Mouse (Mus musculus): Measurements from ENCODE around the gene Acer3. TPM values are rescaled to one million over a fixed set of nuclear protein-coding genes. Genes with fewer than 3 reads are reported as not detected.
A peak's percentile ranks its signal among the peaks of the same experiment; 100 is the strongest.

The Acer3 gene
- polyA plus RNA-seq, 1 experiment, result 4.2 TPM

- TF ChIP-seq POLR2A (IDR thresholded peaks at IDR 0.05; ENCODE audit: low read depth, low read length), result no peak
- no peak for TF ChIP-seq CTCF (IDR thresholded peaks at IDR 0.05; ENCODE audit: extremely low read depth, insufficient read length, insufficient replicate concordance, low read depth, low read length)
- Histone ChIP-seq H3K36me3 (ENCODE audit: control insufficient read depth, insufficient read depth, low read length) (peaks cover 2% of the 10 kb centered on the region; the same call in 1 of the 2 replicates), H3K4me1 (ENCODE audit: control insufficient read depth, insufficient read depth, insufficient read length, low read length) (peaks cover 25% of the 10 kb centered on the region; the same call in 1 of the 2 replicates), H3K27me3 (ENCODE audit: control insufficient read depth, insufficient read depth, low read length) (no peaks in the 10 kb centered on the region), H3K27ac (ENCODE audit: insufficient read depth, low read depth, low read length) (no peak overlapping the region), H3K4me3 (ENCODE audit: low read depth, low read length) (no peak overlapping the region)
- 75% methylated on average over 1 of the region's 1 CpGs for WGBS
Measured at GRCm38 (mm10) chr7:98358016-98358415, 37.0 kb upstream of the Acer3 start.

GRCm38 (mm10) chr7:98357324-98357723, 36.3 kb upstream of the Acer3 start:
- peaks cover 22% of the 10 kb centered on the region for H3K4me1 ChIP-seq (ENCODE audit: control insufficient read depth, insufficient read depth, insufficient read length, low read length)
- H3K36me3 ChIP-seq (ENCODE audit: control insufficient read depth, insufficient read depth, low read length), result peaks cover 7% of the 10 kb centered on the region
- WGBS, result 76% methylated on average over 5 of the region's 5 CpGs
- H3K27ac ChIP-seq (ENCODE audit: insufficient read depth, low read depth, low read length), result no peak overlapping the region
- TF ChIP-seq POLR2A (IDR thresholded peaks at IDR 0.05; ENCODE audit: low read depth, low read length) (no peak), CTCF (IDR thresholded peaks at IDR 0.05; ENCODE audit: extremely low read depth, insufficient read length, insufficient replicate concordance, low read depth, low read length) (no peak)
- no peak overlapping the region for H3K4me3 ChIP-seq (ENCODE audit: low read depth, low read length)
- no peaks in the 10 kb centered on the region for H3K27me3 ChIP-seq (ENCODE audit: control insufficient read depth, insufficient read depth, low read length)

GRCm38 (mm10) chr7:98354921-98355310, 33.9 kb upstream of the Acer3 start:
- WGBS, result 22% methylated on average over 4 of the region's 4 CpGs
- H3K4me1 ChIP-seq (ENCODE audit: control insufficient read depth, insufficient read depth, insufficient read length, low read length), result peaks cover 26% of the 10 kb centered on the region
- H3K27ac ChIP-seq (ENCODE audit: insufficient read depth, low read depth, low read length), result peak overlapping the region; percentile 2; the same call in 1 of the 2 replicates

GRCm38 (mm10) chr7:98354160-98354920, 33.3 kb upstream of the Acer3 start:
- H3K27ac ChIP-seq (ENCODE audit: insufficient read depth, low read depth, low read length), result no peak overlapping the region
- WGBS, result 60% methylated on average over 12 of the region's 12 CpGs

More at GRCm38 (mm10) chr7:98354921-98355310, 33.9 kb upstream of the Acer3 start:
- TF ChIP-seq POLR2A (IDR thresholded peaks at IDR 0.05; ENCODE audit: low read depth, low read length) (no peak), CTCF (IDR thresholded peaks at IDR 0.05; ENCODE audit: extremely low read depth, insufficient read length, insufficient replicate concordance, low read depth, low read length) (no peak)
- no peak overlapping the region for H3K4me3 ChIP-seq (ENCODE audit: low read depth, low read length)
- no peaks in the 10 kb centered on the region for H3K27me3 ChIP-seq (ENCODE audit: control insufficient read depth, insufficient read depth, low read length)
- H3K36me3 ChIP-seq (ENCODE audit: control insufficient read depth, insufficient read depth, low read length), result peaks cover 23% of the 10 kb centered on the region

GRCm38 (mm10) chr7:98353616-98354015, 32.6 kb upstream of the Acer3 start:
- H3K27ac ChIP-seq (ENCODE audit: insufficient read depth, low read depth, low read length), result no peak overlapping the region
- no peak overlapping the region for H3K4me3 ChIP-seq (ENCODE audit: low read depth, low read length)
- 88% methylated on average over 5 of the region's 5 CpGs for WGBS
- peaks cover 21% of the 10 kb centered on the region for H3K4me1 ChIP-seq (ENCODE audit: control insufficient read depth, insufficient read depth, insufficient read length, low read length)
- TF ChIP-seq CTCF (IDR thresholded peaks at IDR 0.05; ENCODE audit: extremely low read depth, insufficient read length, insufficient replicate concordance, low read depth, low read length), result no peak
- no peak for TF ChIP-seq POLR2A (IDR thresholded peaks at IDR 0.05; ENCODE audit: low read depth, low read length)
- peaks cover 23% of the 10 kb centered on the region for H3K36me3 ChIP-seq (ENCODE audit: control insufficient read depth, insufficient read depth, low read length)
- no peaks in the 10 kb centered on the region for H3K27me3 ChIP-seq (ENCODE audit: control insufficient read depth, insufficient read depth, low read length)

More at GRCm38 (mm10) chr7:98354160-98354920, 33.3 kb upstream of the Acer3 start:
- TF ChIP-seq POLR2A (IDR thresholded peaks at IDR 0.05; ENCODE audit: low read depth, low read length), result no peak
- TF ChIP-seq CTCF (IDR thresholded peaks at IDR 0.05; ENCODE audit: extremely low read depth, insufficient read length, insufficient replicate concordance, low read depth, low read length), result no peak
- no peaks in the 10 kb centered on the region for H3K27me3 ChIP-seq (ENCODE audit: control insufficient read depth, insufficient read depth, low read length)
- H3K4me1 ChIP-seq (ENCODE audit: control insufficient read depth, insufficient read depth, insufficient read length, low read length), result peaks cover 26% of the 10 kb centered on the region
- H3K4me3 ChIP-seq (ENCODE audit: low read depth, low read length), result no peak overlapping the region
- peaks cover 23% of the 10 kb centered on the region for H3K36me3 ChIP-seq (ENCODE audit: control insufficient read depth, insufficient read depth, low read length)

GRCm38 (mm10) chr7:98351523-98351922, 30.5 kb upstream of the Acer3 start:
- no peak overlapping the region for H3K27ac ChIP-seq (ENCODE audit: insufficient read depth, low read depth, low read length)
- no peaks in the 10 kb centered on the region for H3K27me3 ChIP-seq (ENCODE audit: control insufficient read depth, insufficient read depth, low read length)
- 86% methylated on average over 3 of the region's 3 CpGs for WGBS
- H3K36me3 ChIP-seq (ENCODE audit: control insufficient read depth, insufficient read depth, low read length), result peaks cover 21% of the 10 kb centered on the region
- TF ChIP-seq CTCF (IDR thresholded peaks at IDR 0.05; ENCODE audit: extremely low read depth, insufficient read length, insufficient replicate concordance, low read depth, low read length) (no peak), POLR2A (IDR thresholded peaks at IDR 0.05; ENCODE audit: low read depth, low read length) (no peak)
- H3K4me3 ChIP-seq (ENCODE audit: low read depth, low read length), result no peak overlapping the region
- peaks cover 21% of the 10 kb centered on the region for H3K4me1 ChIP-seq (ENCODE audit: control insufficient read depth, insufficient read depth, insufficient read length, low read length)

- Histone ChIP-seq H3K36me3 (ENCODE audit: control insufficient read depth, insufficient read depth, low read length) (peaks cover 21% of the 10 kb centered on the region), H3K4me3 (ENCODE audit: low read depth, low read length) (no peak overlapping the region), H3K27ac (ENCODE audit: insufficient read depth, low read depth, low read length) (no peak overlapping the region), H3K27me3 (ENCODE audit: control insufficient read depth, insufficient read depth, low read length) (no peaks in the 10 kb centered on the region), H3K4me1 (ENCODE audit: control insufficient read depth, insufficient read depth, insufficient read length, low read length) (peaks cover 10% of the 10 kb centered on the region)
- no peak for TF ChIP-seq POLR2A (IDR thresholded peaks at IDR 0.05; ENCODE audit: low read depth, low read length)
- no peak for TF ChIP-seq CTCF (IDR thresholded peaks at IDR 0.05; ENCODE audit: extremely low read depth, insufficient read length, insufficient replicate concordance, low read depth, low read length)
- WGBS, result 94% methylated on average over 6 of the region's 6 CpGs
Measured at GRCm38 (mm10) chr7:98349821-98350220, 28.8 kb upstream of the Acer3 start.

Measured in small intestine, adult 2 months (tissue).